Mouse (Mus musculus) midbrain, embryonic 13.5 days (tissue): ENCODE measurements around the gene As3mt. TPM values are rescaled to one million over a fixed set of nuclear protein-coding genes. Genes with fewer than 3 reads are reported as not detected.
"Not testable (repeated sequence)": the region's sequence is repeated elsewhere in the genome, so short reads cannot be mapped to it uniquely, and the experiment has no call there.

ENCODE experiments used
- ATAC-seq: fragments of 200-750 bp; cut with Nextera tagmentation; 2 replicates; pipeline ENCODE4 v1.8.0; 2017; ENCODE audit warnings: mild to moderate bottlenecking, moderate TSS enrichment, moderate library complexity
- H3K27ac ChIP-seq: fragments of 300-500 bp; sonication (generic); 2 replicates; pipeline ENCODE4 v1.5.1; 2015; ENCODE audit warnings: inconsistent platforms, mild to moderate bottlenecking, moderate library complexity
- H3K27me3 ChIP-seq: fragments of 300-500 bp; sonication (generic); 2 replicates; pipeline ENCODE4 v1.6.1; 2015; ENCODE audit warnings: mild to moderate bottlenecking, inconsistent platforms
- H3K36me3 ChIP-seq: fragments of 300-500 bp; sonication (generic); 2 replicates; pipeline ENCODE4 v1.6.1; 2015; ENCODE audit warnings: mild to moderate bottlenecking, inconsistent platforms
- H3K4me1 ChIP-seq: fragments of 300-500 bp; sonication (generic); replicated peaks from 2 replicates; pipeline ENCODE4 v1.6.1; 2015; ENCODE audit warnings: inconsistent platforms
- H3K4me2 ChIP-seq: fragments of 300-500 bp; sonication (generic); replicated peaks from 2 replicates; pipeline ENCODE4 v1.6.1; 2015; ENCODE audit warnings: moderate library complexity, mild to moderate bottlenecking, inconsistent platforms
- H3K4me3 ChIP-seq: fragments of 300-500 bp; sonication (generic); replicated peaks from 2 replicates; pipeline ENCODE4 v1.5.1; 2015; ENCODE audit warnings: mild to moderate bottlenecking, inconsistent platforms
- H3K9ac ChIP-seq: fragments of 300-500 bp; sonication (generic); replicated peaks from 2 replicates; pipeline ENCODE4 v1.6.1; 2015; ENCODE audit warnings: mild to moderate bottlenecking, inconsistent platforms
- H3K9me3 ChIP-seq: fragments of 300-500 bp; sonication (generic); 2 replicates; pipeline ENCODE4 v1.6.1; 2016; ENCODE audit warnings: mild to moderate bottlenecking, inconsistent platforms
- WGBS: fragments of 180-500 bp; shearing (Covaris S2); methylation state at CpG from one replicate; pipeline ENCODE4 v1.1.7; 2015; 5-methylcytosine and 5-hydroxymethylcytosine counted together
- polyA plus RNA-seq: library from polyadenylated mRNA; unstranded; fragments of >200 nt; fragmentation: Nextera tagmentation; extraction: Ambion mirVana; gene quantifications from 2 replicates; pipeline ENCODE4 v1.2.1, GENCODE M21; 2015

Gene As3mt
- polyA plus RNA-seq, 1 experiment from 2014 or later = 32.6 TPM

GRCm38 (mm10) chr19:46771801-46772200, 64.5 kb downstream of the As3mt start:
- no peak for ATAC-seq
- Histone ChIP-seq H3K36me3 (no peaks in the 10 kb centered on the region), H3K4me3 (no peak overlapping the region), H3K27ac (no peak overlapping the region), H3K27me3 (no peaks in the 10 kb centered on the region), H3K9ac (no peak overlapping the region), H3K4me2 (no peak overlapping the region), H3K9me3 (no peaks in the 10 kb centered on the region), H3K4me1 (0 out of 2 replicates have a peak, but pooled peaks cover 2% of the 10 kb centered on the region)
- WGBS = 85% methylated on average over 6 of the region's 6 CpGs

- Histone ChIP-seq H3K36me3 (no peaks in the 10 kb centered on the region), H3K27me3 (no peaks in the 10 kb centered on the region), H3K4me1 (0 out of 2 replicates have a peak, but pooled peaks cover 2% of the 10 kb centered on the region), H3K9me3 (no peaks in the 10 kb centered on the region), H3K4me3 (no peak overlapping the region), H3K9ac (no peak overlapping the region), H3K4me2 (no peak overlapping the region), H3K27ac (no peak overlapping the region)
- no peak for ATAC-seq
- 57% methylated on average over 5 of the region's 5 CpGs for WGBS
Measured at GRCm38 (mm10) chr19:46776391-46776790, 69.1 kb downstream of the As3mt start.

- no peak overlapping the region for H3K27ac ChIP-seq
- no peak overlapping the region for H3K9ac ChIP-seq
- WGBS = 79% methylated on average over 3 of the region's 3 CpGs
- no peaks in the 10 kb centered on the region for H3K27me3 ChIP-seq
- H3K36me3 ChIP-seq = no peaks in the 10 kb centered on the region
- H3K4me3 ChIP-seq = no peak overlapping the region
- no peak overlapping the region for H3K4me2 ChIP-seq
- H3K4me1 ChIP-seq = 0 out of 2 replicates have a peak, but pooled peaks cover 2% of the 10 kb centered on the region
- no peak for ATAC-seq
- H3K9me3 ChIP-seq = no peaks in the 10 kb centered on the region
Measured at GRCm38 (mm10) chr19:46776850-46777249, 69.6 kb downstream of the As3mt start.

- ATAC-seq = no peak
- Histone ChIP-seq H3K9ac (no peak overlapping the region), H3K4me1 (no peaks in the 10 kb centered on the region), H3K9me3 (no peaks in the 10 kb centered on the region), H3K27ac (no peak overlapping the region), H3K36me3 (no peaks in the 10 kb centered on the region), H3K4me2 (no peak overlapping the region), H3K4me3 (no peak overlapping the region), H3K27me3 (no peaks in the 10 kb centered on the region)
- 77% methylated on average over 12 of the region's 12 CpGs for WGBS
Measured at GRCm38 (mm10) chr19:46777928-46778680, 70.8 kb downstream of the As3mt start.

- H3K9me3 ChIP-seq, H3K4me3 ChIP-seq, H3K27me3 ChIP-seq, H3K36me3 ChIP-seq, H3K4me2 ChIP-seq, H3K4me1 ChIP-seq, ATAC-seq, H3K9ac ChIP-seq, H3K27ac ChIP-seq: not testable (repeated sequence)
- 100% methylated on average over 1 of the region's 1 CpGs for WGBS
Measured at GRCm38 (mm10) chr19:46779130-46779529, 71.9 kb downstream of the As3mt start.

- no peak overlapping the region for H3K4me2 ChIP-seq
- no peaks in the 10 kb centered on the region for H3K9me3 ChIP-seq
- H3K9ac ChIP-seq = no peak overlapping the region
- no peak overlapping the region for H3K27ac ChIP-seq
- no peak for ATAC-seq
- peaks cover 7% of the 10 kb centered on the region; the same call in 1 of the 2 replicates for H3K4me1 ChIP-seq
- 66% methylated on average over 5 of the region's 5 CpGs for WGBS
- H3K36me3 ChIP-seq = no peaks in the 10 kb centered on the region
- no peak overlapping the region for H3K4me3 ChIP-seq
- no peaks in the 10 kb centered on the region for H3K27me3 ChIP-seq
Measured at GRCm38 (mm10) chr19:46784038-46784437, 76.8 kb downstream of the As3mt start.

- Histone ChIP-seq H3K4me1 (peaks cover 7% of the 10 kb centered on the region; the same call in 1 of the 2 replicates), H3K36me3 (no peaks in the 10 kb centered on the region), H3K9me3 (no peaks in the 10 kb centered on the region), H3K27ac (no peak overlapping the region), H3K4me3 (no peak overlapping the region), H3K27me3 (no peaks in the 10 kb centered on the region), H3K4me2 (no peak overlapping the region), H3K9ac (no peak overlapping the region)
- 90% methylated on average over 6 of the region's 6 CpGs for WGBS
- no peak for ATAC-seq
Measured at GRCm38 (mm10) chr19:46784502-46784901, 77.2 kb downstream of the As3mt start.

GRCm38 (mm10) chr19:46785633-46786032, 78.4 kb downstream of the As3mt start:
- H3K4me3 ChIP-seq = no peak overlapping the region
- no peak overlapping the region for H3K27ac ChIP-seq
- no peaks in the 10 kb centered on the region for H3K36me3 ChIP-seq
- H3K4me1 ChIP-seq = peaks cover 7% of the 10 kb centered on the region; the same call in 1 of the 2 replicates
- ATAC-seq = no peak
- no peaks in the 10 kb centered on the region for H3K27me3 ChIP-seq
- no peak overlapping the region for H3K9ac ChIP-seq
- no peak overlapping the region for H3K4me2 ChIP-seq
- 79% methylated on average over 4 of the region's 4 CpGs for WGBS
- H3K9me3 ChIP-seq = no peaks in the 10 kb centered on the region

- 95% methylated on average over 1 of the region's 1 CpGs for WGBS
- no peak for ATAC-seq
Measured at GRCm38 (mm10) chr19:46789782-46790181, 82.5 kb downstream of the As3mt start.

More at GRCm38 (mm10) chr19:46789782-46790181, 82.5 kb downstream of the As3mt start:
- H3K27ac ChIP-seq = no peak overlapping the region
- H3K27me3 ChIP-seq = no peaks in the 10 kb centered on the region
- H3K4me3 ChIP-seq = no peak overlapping the region
- H3K4me1 ChIP-seq = peaks cover 20% of the 10 kb centered on the region
- H3K9me3 ChIP-seq = no peaks in the 10 kb centered on the region
- H3K9ac ChIP-seq = no peak overlapping the region
- H3K4me2 ChIP-seq = no peak overlapping the region
- H3K36me3 ChIP-seq = no peaks in the 10 kb centered on the region

Other genes with a start within 250 kb of the As3mt start
- gene Trim8, start 205.8 kb upstream of the As3mt start, polyA plus RNA-seq = 27.7 and 33.0 TPM in 2 replicates
- gene Arl3, start 134.3 kb upstream of the As3mt start, polyA plus RNA-seq = 226 and 238 TPM in 2 replicates
- gene Sfxn2, start 134.1 kb upstream of the As3mt start, polyA plus RNA-seq = 10.3 and 11.9 TPM in 2 replicates
- gene Wbp1l, start 108.4 kb upstream of the As3mt start, polyA plus RNA-seq = 38.9 and 41.9 TPM in 2 replicates
- not detected in 2 replicates for gene Cyp17a1, start 34.3 kb upstream of the As3mt start, polyA plus RNA-seq
- 20.1 and 22.3 TPM in 2 replicates for gene Borcs7, start 17.6 kb upstream of the As3mt start, polyA plus RNA-seq
- 4.4 and 7.5 TPM in 2 replicates for gene Cnnm2, start 54.1 kb downstream of the As3mt start, polyA plus RNA-seq